Mouse (Mus musculus) heart, postnatal 0 days (tissue): ENCODE results near the gene Chrna5. TPM values are rescaled to one million over a fixed set of nuclear protein-coding genes. Genes with fewer than 3 reads are reported as not detected.

Experiments
- ATAC-seq: fragments of 200-750 bp; cut with Nextera tagmentation; 2 replicates; pipeline ENCODE4 v1.8.0; 2017; ENCODE audit warnings: low read depth, moderate number of reproducible peaks, moderate library complexity; ENCODE audit not compliant: insufficient read depth
- DNase-seq: peaks from one replicate; pipeline ENCODE4 v3.0.0-alpha.2; 2016; ENCODE audit warnings: low spot score
- H3K27ac ChIP-seq: fragments of 300-500 bp; sonication (generic); 2 replicates; pipeline ENCODE4 v1.5.1; 2014; ENCODE audit warnings: low read depth, mild to moderate bottlenecking
- H3K27me3 ChIP-seq: fragments of 300-500 bp; sonication (generic); 2 replicates; pipeline ENCODE4 v1.6.1; 2014; ENCODE audit warnings: low read length, mixed read lengths; ENCODE audit not compliant: control insufficient read depth, insufficient read depth
- H3K36me3 ChIP-seq: fragments of 300-500 bp; sonication (generic); replicated peaks from 2 replicates; pipeline ENCODE4 v1.6.1; 2014; ENCODE audit warnings: low read length, mixed read lengths; ENCODE audit not compliant: control insufficient read depth, insufficient read depth
- H3K4me1 ChIP-seq: fragments of 300-500 bp; sonication (generic); 2 replicates; pipeline ENCODE4 v1.6.1; 2014; ENCODE audit warnings: antibody characterized with exemption; ENCODE audit not compliant: control insufficient read depth, insufficient read depth
- H3K4me2 ChIP-seq: fragments of 300-500 bp; sonication (generic); 2 replicates; pipeline ENCODE4 v1.6.1; 2014; ENCODE audit warnings: low read depth, mild to moderate bottlenecking, low read length, moderate library complexity
- H3K4me3 ChIP-seq: fragments of 300-500 bp; sonication (generic); 2 replicates; pipeline ENCODE4 v1.5.1; 2014; ENCODE audit warnings: low read depth, low read length
- H3K9ac ChIP-seq: fragments of 300-500 bp; sonication (generic); replicated peaks from 2 replicates; pipeline ENCODE4 v1.6.1; 2014; ENCODE audit warnings: low read depth, low read length, mixed read lengths
- H3K9me3 ChIP-seq: fragments of 300-500 bp; sonication (generic); replicated peaks from 2 replicates; pipeline ENCODE4 v1.6.1; 2016; ENCODE audit warnings: low read length; ENCODE audit not compliant: control insufficient read depth
- CTCF ChIP-seq: IDR thresholded peaks from 2 replicates; pipeline ENCODE4 v1.5.1; 2016; ENCODE audit warnings: antibody characterized with exemption, control low read depth, low read depth
- EP300 ChIP-seq: IDR thresholded peaks from 2 replicates; pipeline ENCODE4 v1.6.1; 2016; ENCODE audit warnings: antibody characterized with exemption, low read depth
- WGBS: fragments of 180-500 bp; shearing (Covaris S2); extraction: QIAGEN DNeasy Blood & Tissue Kit; methylation state at CpG from one replicate; pipeline ENCODE4 v1.1.7; 2014; 5-methylcytosine and 5-hydroxymethylcytosine counted together
- polyA plus RNA-seq: library from polyadenylated mRNA; unstranded; fragments of >200 nt; fragmentation: Nextera tagmentation; extraction: Ambion mirVana; gene quantifications from 2 replicates; pipeline ENCODE4 v1.2.1, GENCODE M21; 2015
- total RNA-seq: library from RNA; depleted of rRNA; stranded (reverse); fragments of >200 nt; gene quantifications from 2 replicates; pipeline ENCODE4 v1.2.3, GENCODE M21; 2014; ENCODE audit warnings: low replicate concordance

Gene Chrna5
- total and polyA plus RNA-seq, 2 experiments from 2014 or later: 0.07 TPM; not detected in 1

DNA sequence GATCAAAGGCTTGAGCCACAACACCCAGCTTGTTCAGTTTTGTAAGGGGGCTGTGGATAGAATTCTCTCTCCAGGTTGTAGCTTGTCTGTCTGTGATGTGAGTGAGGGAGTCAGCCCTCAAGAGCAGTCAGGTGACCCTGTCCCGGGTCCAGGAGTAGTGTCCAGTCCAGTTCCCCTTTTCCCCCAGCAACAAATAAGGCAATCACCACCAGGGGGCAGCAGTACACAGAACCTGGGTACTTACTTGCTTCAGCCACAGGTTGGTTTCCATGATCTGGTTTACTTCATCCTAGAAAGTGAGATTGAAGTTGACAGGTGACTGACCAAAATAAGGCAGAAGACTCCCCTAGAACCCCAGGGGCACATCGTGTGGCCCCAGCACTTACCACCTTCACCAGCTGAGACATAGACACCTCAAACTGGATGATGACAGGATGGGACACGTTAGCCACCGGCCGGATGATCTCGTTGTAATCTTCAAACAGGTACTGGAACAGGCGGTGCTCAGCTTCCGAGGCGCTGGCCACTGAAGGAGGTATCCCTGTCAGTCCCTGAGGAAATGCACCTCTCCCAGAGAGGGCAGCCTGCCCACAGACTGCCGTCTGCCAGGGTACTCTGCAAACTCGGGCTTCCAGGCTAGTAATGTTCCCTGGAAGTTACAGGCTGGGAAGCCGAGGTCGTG is 43.4 kb downstream of the Chrna5 start:
- peak; percentile 26 for DNase-seq
- H3K4me3 ChIP-seq: no peak overlapping the region
- ATAC-seq: no peak
- H3K27me3 ChIP-seq: peaks cover 43% of the 10 kb centered on the region
- H3K27ac ChIP-seq: no peak overlapping the region
- TF ChIP-seq EP300 (no peak), CTCF (peak; percentile 87)
- no peaks in the 10 kb centered on the region for H3K9me3 ChIP-seq
- 24% methylated on average over 13 of the region's 13 CpGs for WGBS
- H3K9ac ChIP-seq: no peak overlapping the region
- no peaks in the 10 kb centered on the region for H3K4me1 ChIP-seq
- no peak overlapping the region for H3K4me2 ChIP-seq
- no peaks in the 10 kb centered on the region for H3K36me3 ChIP-seq

DNA sequence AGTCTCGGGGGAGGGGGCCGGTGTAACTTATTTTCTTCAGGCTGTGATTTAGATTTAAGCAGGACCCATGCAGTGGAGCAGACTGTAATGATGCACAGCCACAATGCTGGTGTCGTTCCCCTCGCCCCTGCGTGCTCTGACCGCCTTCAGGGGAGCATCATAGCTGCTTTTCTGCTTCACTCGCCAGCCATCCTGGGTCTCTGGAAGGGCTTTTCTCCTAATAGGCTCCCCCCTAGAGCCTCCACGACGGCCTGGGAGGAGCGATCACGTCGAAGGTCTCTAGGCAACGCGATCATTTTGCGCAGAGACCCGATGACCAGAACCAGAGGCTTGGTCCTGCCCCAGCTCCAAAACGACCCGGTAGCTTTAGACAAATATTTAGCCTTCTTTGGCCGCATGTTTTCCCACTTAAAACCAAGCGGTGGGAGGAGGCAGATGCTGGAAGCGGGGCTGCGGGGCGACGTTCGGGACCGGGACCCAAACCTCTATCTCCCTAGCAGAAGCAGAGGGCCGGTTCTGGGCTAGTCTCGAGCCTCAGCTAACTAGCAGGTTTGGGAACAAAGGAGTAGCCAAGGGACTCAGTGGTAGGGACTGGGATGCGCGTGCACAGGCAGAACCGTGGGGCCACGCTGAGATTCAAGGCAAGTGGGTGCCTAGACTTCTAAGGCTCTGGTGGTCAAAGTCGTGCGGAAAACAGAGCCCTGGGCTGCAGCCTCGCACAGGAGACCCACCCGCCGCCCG is 45.0 kb downstream of the Chrna5 start:
- H3K27me3 ChIP-seq: peaks cover 43% of the 10 kb centered on the region
- H3K9ac ChIP-seq: no peak overlapping the region
- WGBS: 14% methylated on average over 38 of the region's 38 CpGs

DNA sequence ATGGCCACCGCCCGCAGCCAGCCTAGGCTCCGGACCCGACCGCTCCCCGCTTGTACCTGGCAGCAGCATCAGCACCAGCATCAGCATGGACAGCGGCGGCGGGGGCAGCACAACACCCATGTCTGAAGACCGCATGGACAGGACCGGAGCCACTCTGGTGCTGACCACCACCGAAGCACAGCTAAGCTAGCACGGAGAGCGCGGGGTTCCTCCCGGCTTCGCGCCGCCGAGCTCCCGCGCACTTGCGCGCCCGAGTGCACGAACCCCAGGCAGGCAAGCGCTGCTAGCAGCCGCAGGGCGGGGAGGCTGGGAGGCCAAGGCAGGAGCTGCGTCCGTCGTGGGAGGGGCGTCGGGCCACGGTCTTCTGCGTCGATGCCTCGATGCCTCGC is 45.6 kb downstream of the Chrna5 start, which contains the start of gene Chrna3:
Gene Chrna3, minus strand, starts transcription at position 288 of the 389 bp plus-strand sequence.
- 1% methylated on average over 37 of the region's 39 CpGs for WGBS
- ATAC-seq (peak; percentile 55), DNase-seq (no peak)
- H3K36me3 ChIP-seq: no peaks in the 10 kb centered on the region
- H3K4me3 ChIP-seq: no peak within 1 kb of the TSS
- H3K9me3 ChIP-seq: no peaks in the 10 kb centered on the region
- H3K27me3 ChIP-seq: peaks cover 43% of the 10 kb centered on the region
- H3K4me2 ChIP-seq: peak within 1 kb of the TSS; percentile 30; the same call in 1 of the 2 replicates
- H3K9ac ChIP-seq: no peak within 1 kb of the TSS
- no peaks in the 10 kb centered on the region for H3K4me1 ChIP-seq
- no peak within 1 kb of the TSS for H3K27ac ChIP-seq
- TF ChIP-seq CTCF: no peak
- TF ChIP-seq EP300: no peak

More for the DNA sequence above, 45.0 kb downstream of the Chrna5 start:
- ATAC-seq: no peak
- Histone ChIP-seq H3K9me3 (no peaks in the 10 kb centered on the region), H3K4me3 (no peak overlapping the region), H3K4me2 (0 out of 2 replicates have a peak overlapping the region, but pooled peaks have one; percentile 30), H3K27ac (no peak overlapping the region), H3K36me3 (no peaks in the 10 kb centered on the region), H3K4me1 (no peaks in the 10 kb centered on the region)
- no peak for TF ChIP-seq EP300
- TF ChIP-seq CTCF: no peak
- DNase-seq: no peak

DNA sequence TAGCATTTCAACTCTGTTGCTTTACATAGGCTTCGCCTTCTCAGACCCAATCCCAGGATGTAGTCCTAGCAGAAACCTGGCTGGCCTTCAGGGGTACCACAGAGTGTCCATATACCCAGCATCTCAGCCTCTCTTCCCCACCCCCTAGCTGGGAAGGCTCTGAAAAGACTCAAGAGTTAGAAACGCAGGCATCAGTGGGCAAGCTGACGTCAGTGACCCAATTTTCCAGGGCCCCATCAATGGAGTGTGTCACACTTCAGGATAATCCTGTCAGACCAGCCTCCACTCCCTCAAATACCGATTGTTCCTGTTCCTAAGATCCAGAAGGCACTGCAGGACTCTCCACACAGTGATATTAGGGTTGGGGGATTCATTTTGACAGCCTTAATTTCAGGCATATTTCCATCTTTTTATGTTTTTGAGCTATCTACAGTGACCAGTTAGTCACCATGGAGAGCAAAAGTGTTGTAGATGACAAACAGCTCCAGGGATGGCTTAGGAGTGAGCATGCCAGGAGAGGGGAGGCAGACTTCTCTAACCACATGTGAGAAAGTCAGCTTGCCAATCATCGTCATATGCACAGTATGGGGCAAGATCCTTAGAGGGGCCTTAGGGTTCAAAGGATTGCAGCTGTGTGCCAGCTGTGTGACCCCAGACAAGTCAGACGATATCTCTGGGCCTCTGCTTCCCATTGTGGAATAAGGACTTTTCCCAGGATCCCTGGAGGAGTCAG is 50.9 kb downstream of the Chrna5 start:
- Histone ChIP-seq H3K4me1 (no peaks in the 10 kb centered on the region), H3K27ac (no peak overlapping the region), H3K9ac (no peak overlapping the region), H3K27me3 (peaks cover 17% of the 10 kb centered on the region), H3K4me3 (no peak overlapping the region), H3K4me2 (no peak overlapping the region), H3K36me3 (no peaks in the 10 kb centered on the region), H3K9me3 (no peaks in the 10 kb centered on the region)
- ATAC-seq (no peak), DNase-seq (no peak)
- no peak for TF ChIP-seq EP300
- TF ChIP-seq CTCF: no peak
- 53% methylated on average over 6 of the region's 6 CpGs for WGBS

DNA sequence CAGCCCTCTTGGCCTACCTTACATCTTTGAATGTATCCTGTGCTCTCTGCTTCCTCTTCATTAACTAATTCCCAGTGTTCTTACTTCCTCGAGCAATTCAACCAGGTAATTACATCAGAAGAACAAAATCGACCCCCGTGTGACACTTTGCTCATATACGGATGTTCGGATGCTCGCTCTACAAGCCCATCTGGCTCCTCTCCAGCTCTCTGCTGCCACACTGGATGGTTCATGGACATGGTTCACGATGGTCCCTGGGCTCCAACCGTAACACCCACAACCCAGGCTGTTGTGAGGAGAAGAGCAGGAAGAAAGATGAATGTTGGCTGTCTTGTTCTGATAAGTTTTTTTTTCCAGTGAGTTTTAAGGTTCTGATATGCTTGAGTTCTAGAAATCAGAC is 58.3 kb downstream of the Chrna5 start:
- H3K27me3 ChIP-seq: no peaks in the 10 kb centered on the region

More for the DNA sequence above, 58.3 kb downstream of the Chrna5 start:
- Histone ChIP-seq H3K4me2 (no peak overlapping the region), H3K9ac (no peak overlapping the region), H3K27ac (no peak overlapping the region), H3K36me3 (no peaks in the 10 kb centered on the region), H3K4me1 (no peaks in the 10 kb centered on the region), H3K4me3 (no peak overlapping the region), H3K9me3 (no peaks in the 10 kb centered on the region)
- TF ChIP-seq CTCF (no peak), EP300 (no peak)
- ATAC-seq: no peak
- no peak for DNase-seq
- WGBS: 76% methylated on average over 8 of the region's 8 CpGs
